Mouse (Mus musculus) kidney, adult 8-10 months (tissue): ENCODE results near the gene Rps6ka4.

Source experiments
- DNase-seq, 2 experiments: peaks; one replicate each; pipeline ENCODE4 v3.0.0; 2022

The Rps6ka4 gene

GRCm38 (mm10) chr19:6840475-6841291 is at the start of gene Rps6ka4:
TSS of gene Rps6ka4 (minus strand) at chr19:6840636.
- DNase-seq, result peak; percentile 59 to 68

DNA sequence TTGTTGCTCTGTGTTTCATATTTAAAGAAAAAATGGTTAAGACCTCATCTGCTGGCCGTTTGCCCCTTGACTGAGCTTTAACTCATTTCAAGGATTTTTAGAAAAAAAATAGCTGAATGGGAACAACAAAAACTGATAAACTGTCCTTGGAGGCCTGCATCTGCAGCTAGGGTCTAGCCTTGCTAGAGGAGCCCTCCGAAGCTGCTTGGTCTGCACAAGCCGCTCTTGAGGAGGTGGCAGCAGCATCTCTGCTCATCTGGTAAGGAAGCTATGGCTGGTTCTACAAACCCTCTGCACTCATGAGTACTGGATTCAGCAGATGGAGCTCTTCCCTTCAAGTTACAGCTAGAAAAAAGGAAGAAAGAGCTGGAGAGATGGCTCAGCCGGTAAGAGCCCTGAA is 37.5 kb upstream of the Rps6ka4 start:
- no peak for DNase-seq

DNA sequence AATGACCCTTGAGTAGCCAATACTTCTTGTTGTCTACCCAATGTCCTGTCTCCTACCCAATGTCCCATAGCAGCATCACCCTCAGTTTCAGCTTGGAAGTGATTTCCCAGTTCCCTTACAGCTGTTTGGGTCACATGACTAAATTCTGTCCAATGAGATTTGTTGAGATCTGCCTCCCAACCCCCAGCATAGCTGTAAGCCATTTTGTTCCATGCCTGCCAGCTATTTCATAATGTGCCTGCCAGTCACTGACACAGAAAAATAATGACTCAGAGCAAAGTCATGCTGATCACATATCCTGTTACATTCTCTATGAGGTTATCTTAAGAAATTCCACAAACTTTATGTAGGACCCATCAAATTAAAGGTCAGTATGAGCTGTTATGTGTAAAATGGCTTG is 36.4 kb upstream of the Rps6ka4 start:
- no peak for DNase-seq

DNA sequence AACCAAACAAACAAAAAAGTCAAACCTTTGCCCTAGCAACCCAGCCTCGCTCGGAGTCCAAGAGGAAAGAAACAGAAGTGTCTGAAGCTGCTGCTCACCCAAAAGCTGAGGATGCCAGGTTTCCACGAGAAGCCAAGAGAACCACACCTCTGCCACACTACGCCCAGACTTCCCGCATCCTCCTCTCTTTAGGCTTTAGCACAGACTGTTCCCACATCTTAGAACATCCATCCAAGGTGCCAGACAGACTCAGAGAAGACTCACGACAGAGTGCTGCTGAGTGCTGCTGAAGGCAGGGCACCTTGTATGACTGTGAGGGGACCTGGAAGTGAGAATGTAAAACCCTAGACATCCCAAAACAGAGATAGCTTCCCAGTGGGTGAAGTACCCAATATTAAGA is 35.4 kb upstream of the Rps6ka4 start:
- no peak for DNase-seq

- DNase-seq, result no peak
These were observed 33.8 kb upstream of the Rps6ka4 start for GRCm38 (mm10) chr19:6874257-6874656.

- no peak for DNase-seq
These were observed 32.3 kb upstream of the Rps6ka4 start for GRCm38 (mm10) chr19:6872701-6873100.

GRCm38 (mm10) chr19:6871574-6872271 is 31.3 kb upstream of the Rps6ka4 start:
- peak; percentile 91 to 95 for DNase-seq

- peak; percentile 73 to 75 for DNase-seq
These were observed 28.9 kb upstream of the Rps6ka4 start for GRCm38 (mm10) chr19:6869355-6869754.

DNA sequence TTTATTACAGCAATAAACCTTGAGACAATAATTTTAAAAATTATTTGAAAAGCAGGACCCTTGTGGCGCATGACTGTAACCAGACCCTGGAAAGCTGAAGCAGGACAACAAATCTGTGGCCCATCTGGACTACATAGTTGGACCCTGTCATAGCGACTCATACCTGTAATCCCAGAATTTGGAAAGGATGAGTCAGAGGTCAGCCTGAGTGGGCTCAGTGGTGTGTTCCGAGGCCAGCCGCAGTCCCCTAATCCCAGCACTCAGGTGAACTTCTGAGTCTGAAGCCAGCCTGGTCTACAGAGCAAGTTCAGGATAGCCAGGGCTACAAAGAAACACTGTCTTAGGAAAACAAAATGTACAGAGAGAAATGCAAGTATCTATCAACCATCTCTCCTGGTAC is 21.0 kb upstream of the Rps6ka4 start:
- DNase-seq, result no peak

- no peak for DNase-seq
These were observed 20.3 kb upstream of the Rps6ka4 start for GRCm38 (mm10) chr19:6860706-6861105.

DNA sequence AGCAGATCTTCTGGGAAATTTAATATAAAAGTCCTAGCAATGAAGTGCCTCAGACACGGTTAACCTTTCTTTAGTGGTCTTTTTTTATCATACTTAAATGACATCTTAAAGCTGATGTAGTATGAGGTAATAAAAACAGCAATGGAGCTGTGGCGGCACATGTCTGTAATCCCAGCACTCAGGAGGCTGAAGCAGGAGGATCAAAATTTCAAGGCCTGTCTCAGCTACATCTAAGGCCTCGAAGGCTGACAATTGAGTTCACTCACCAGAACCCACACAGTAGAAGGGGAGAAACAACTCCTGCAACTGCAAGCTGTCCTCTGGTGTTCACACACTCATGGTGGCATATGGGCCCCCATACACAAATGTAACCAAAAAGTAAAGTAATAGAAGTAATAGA is 19.5 kb upstream of the Rps6ka4 start:
- DNase-seq, result no peak

GRCm38 (mm10) chr19:6859032-6859651 is 18.7 kb upstream of the Rps6ka4 start:
- DNase-seq, result no peak

DNA sequence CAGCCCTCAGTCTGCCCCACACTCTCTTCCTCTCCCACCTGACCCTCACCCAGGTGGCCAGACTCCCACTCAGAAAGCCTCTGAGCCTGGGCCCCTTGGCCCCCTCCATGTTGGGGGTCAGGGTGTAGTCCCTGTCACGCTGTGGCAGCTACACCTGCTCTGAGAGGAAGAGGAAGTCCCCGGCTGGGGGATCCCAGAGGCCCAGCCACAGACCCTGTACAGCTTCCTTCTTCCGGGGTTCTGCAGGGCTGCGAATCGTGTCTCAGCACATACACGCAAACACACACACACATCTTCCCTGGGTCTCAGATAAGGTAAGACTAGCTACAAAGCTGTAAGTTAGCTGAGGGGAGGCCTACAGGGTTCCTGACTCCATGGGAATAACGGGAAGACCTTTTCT is 17.6 kb upstream of the Rps6ka4 start, which contains the start of gene Ccdc88b:
TSS of gene Ccdc88b (minus strand) at position 181 of the 400 bp plus-strand sequence.
- DNase-seq, result no peak

GRCm38 (mm10) chr19:6857391-6858005 is 17.1 kb upstream of the Rps6ka4 start:
- no peak for DNase-seq

DNA sequence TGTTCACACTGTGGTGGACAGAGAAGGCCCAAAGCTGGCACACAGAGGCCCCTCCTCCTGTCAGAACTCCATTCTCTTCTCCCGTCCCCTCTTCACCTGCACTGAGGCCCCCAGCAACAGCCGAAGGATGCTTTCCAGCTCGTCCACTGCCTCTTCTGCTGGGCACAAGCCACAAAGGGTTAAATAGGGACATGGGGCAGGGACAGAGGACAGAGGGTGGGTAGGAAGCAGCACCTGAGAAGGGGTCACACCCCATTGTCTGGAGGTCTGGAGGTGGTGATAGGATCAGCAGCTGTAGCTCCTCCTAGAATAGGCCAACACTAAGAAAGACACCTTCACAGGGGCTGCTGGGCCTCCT is 16.5 kb upstream of the Rps6ka4 start:
- DNase-seq, result no peak

DNA sequence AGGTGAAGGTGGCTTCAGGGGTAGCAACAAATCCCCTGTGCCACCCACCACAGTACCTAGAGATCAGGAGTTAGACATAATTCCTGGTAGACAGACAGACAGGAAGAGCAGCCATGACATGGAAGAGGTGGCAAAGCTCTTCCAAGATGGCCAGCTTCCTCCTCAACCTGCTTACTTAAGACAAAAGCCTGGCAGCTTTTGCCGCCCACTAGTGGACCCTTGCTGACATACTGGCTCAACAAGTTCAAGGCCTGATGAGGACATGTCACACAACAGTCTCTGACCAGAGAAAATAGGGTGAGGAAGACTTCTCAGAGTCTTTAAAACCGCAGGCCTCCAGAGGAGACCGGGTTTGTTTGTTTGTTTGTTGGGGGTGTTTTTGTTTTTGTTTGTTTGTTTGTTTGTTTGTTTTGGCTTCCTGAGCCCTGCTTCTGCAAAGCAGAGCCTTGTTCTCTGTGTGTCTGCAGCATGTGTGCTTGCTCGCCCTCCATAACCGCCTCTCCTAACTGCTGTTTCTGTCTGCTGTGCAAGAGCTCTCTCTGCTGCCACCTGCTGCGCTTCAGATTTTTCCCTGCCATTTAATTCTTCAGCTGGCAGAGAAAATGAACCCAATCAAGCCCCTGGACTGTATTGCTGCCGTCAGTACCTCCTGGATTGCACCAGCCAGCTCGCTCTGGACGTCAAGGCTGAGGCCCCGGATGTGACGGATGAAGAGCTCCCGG is 16.0 kb upstream of the Rps6ka4 start:
- DNase-seq, result peak; percentile 43 to 75

- DNase-seq, result peak in 1 of 2 experiments; percentile 21
These were observed 15.0 kb upstream of the Rps6ka4 start for GRCm38 (mm10) chr19:6855225-6856031.

- no peak for DNase-seq
These were observed 14.2 kb upstream of the Rps6ka4 start for GRCm38 (mm10) chr19:6854658-6855057.

DNA sequence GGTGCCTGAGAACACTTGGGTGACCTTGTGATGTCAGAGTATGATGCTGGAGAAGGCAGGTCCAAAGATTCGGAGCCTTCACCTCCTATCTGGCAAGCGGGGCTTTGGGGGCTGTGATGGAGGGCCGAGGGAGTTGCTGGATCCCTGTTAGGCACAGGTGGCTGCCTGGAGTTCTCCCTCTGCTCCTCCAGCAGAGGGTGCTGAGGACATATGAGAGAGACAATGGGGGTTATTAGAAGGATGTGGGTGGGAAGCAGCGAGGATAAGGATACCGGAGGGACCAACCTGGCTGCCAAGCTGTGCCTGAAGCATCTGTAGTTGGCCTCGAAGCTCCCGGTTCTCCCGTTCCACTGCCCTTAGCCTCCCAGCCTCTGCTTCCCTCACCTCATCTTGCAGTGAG is 13.5 kb upstream of the Rps6ka4 start:
- no peak for DNase-seq

DNA sequence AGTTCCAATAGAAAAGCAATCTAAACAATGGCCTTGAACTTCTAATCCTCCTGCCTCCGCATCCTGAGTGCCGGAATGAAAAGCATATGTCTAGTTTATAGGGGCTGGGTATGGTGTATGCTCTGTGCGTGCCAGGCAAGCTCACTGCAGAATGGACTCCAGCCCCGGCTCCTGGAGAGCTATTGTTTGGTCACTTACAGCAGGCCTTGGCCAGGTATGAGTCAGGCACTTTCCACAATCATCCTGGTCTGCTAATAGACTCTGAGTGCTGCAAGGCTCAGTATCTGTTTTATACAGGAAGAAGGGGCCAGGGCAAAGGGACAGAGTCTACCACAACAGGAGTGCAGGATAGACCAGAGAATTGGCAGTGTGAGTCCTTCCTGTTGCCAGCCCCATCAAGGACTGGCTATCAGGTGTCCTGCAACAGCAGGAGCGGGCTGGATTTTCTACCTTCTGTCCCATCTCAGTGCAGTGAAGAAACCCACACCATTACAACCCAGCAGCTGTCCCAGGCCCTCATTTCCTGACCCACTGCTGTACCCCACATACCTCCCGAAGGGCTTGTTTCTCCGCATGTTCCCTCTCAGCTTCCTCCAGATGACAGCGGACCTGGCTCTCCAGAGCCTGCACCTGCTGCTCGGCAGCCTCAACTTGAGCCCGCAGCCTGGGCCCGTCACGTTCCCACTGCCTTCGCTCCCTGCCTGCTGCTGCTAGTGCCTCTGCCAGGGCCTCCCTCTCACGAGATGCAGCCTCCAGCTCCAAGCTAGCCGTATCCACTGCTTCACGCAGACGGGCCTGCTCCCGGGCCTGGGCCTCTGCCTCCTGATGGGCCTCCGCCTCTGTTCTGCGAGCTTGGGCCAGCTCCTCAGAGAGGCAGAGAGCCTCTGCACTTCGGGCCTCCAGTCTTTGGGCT is 12.2 kb upstream of the Rps6ka4 start:
- DNase-seq, result no peak

GRCm38 (mm10) chr19:6851497-6851896 is 11.1 kb upstream of the Rps6ka4 start:
- DNase-seq, result no peak
